Mouse (Mus musculus) left cerebral cortex, postnatal 25 days (tissue): ENCODE data around the gene Gm21891. TPM values are rescaled to one million over a fixed set of nuclear protein-coding genes. Genes with fewer than 3 reads are reported as not detected.
"Not testable (repeated sequence)": the region's sequence is repeated elsewhere in the genome, so short reads cannot be mapped to it uniquely, and the experiment has no call there.

Experiments used
- DNase-seq, 2 experiments: peaks; one replicate each; pipeline ENCODE4 v3.0.0; 2022; ENCODE audit warnings: low spot score in 2 of 2, mixed read lengths in 1 of 2
- intact Hi-C: fragments of 180-260 bp; cut with DNase I; formaldehyde crosslinking; loops from one replicate; pipeline ENCODE4 v1.15.1; 2025
- total RNA-seq, 2 experiments: library from RNA; stranded (reverse); gene quantifications; 2 replicates each; pipeline ENCODE4 v1.2.3; 2021

Gm21891 gene
- not detected for total RNA-seq

DNA sequence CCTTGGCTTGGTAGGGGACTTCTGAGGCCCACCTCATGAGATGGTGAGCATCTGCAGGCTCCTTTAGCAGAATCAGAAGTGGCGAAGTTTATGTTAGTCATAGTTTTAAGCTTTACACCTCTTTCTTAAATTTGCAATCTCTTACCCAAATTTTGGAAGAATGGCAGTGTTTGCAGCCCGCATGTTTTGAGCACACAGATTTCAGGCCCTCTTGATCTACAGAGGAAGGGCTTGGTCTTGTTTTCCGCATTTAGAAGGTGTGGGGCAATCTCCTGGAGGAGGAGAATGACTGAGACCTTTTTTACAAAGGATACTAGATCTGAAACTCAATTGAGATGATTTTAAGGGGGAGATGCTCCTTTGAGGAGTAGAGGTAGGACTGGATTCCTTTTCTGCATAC, at the start of gene Gm21891:
Gene Gm21891 (minus strand): TSS at position 101 of the 400 bp plus-strand sequence.
- intact Hi-C loops, DNase-seq: not testable (repeated sequence)

DNA sequence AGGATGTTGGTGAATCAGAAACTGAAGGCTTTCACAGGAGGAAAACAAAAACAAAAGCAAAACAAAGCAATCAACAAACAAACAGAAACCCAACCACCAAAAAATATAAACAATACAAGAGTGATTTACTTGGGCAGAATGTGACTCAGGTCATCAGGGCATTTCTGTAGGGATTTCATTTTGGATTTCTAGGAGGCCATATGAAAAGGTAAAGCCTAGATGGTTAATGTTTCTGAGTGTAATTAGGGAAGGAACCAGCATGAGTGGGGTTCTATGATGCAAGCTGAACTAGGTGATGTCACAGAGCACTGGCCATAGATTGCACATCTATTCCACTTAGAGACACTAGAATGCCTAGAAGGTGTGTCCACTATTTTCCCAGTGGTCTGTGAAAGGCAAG, 28.4 kb upstream of the Gm21891 start, which contains the start of gene Gm21425:
Gene Gm21425 (plus strand): TSS at position 301 of the 400 bp plus-strand sequence.
- DNase-seq, result not testable (repeated sequence)

More for the DNA sequence above, 28.4 kb upstream of the Gm21891 start, which contains the start of gene Gm21425:
- intact Hi-C loops, result not testable (repeated sequence)

Other genes with a start within 250 kb of the Gm21891 start
- gene Gm20807, start 90.6 kb downstream of the Gm21891 start, total RNA-seq, result not detected
- not detected for gene Gm21425, start 28.5 kb upstream of the Gm21891 start, total RNA-seq
- not detected for gene Gm21828, start 90.4 kb upstream of the Gm21891 start, total RNA-seq
- not detected for gene Gm21440, start 118.9 kb upstream of the Gm21891 start, total RNA-seq
- not detected for gene Gm21454, start 119.0 kb upstream of the Gm21891 start, total RNA-seq
- gene Gm21725, start 215.6 kb upstream of the Gm21891 start, total RNA-seq, result not detected